Mouse (Mus musculus) lung, postnatal 0 days (tissue): ENCODE measurements around the gene S100a8.

ENCODE experiments used
- CTCF ChIP-seq: IDR thresholded peaks from 2 replicates; pipeline ENCODE4 v1.5.1; 2016; ENCODE audit warnings: antibody characterized with exemption, mild to moderate bottlenecking
- EP300 ChIP-seq: IDR thresholded peaks from 2 replicates; pipeline ENCODE4 v1.6.1; 2016; ENCODE audit warnings: antibody characterized with exemption, mild to moderate bottlenecking, control low read depth

DNA sequence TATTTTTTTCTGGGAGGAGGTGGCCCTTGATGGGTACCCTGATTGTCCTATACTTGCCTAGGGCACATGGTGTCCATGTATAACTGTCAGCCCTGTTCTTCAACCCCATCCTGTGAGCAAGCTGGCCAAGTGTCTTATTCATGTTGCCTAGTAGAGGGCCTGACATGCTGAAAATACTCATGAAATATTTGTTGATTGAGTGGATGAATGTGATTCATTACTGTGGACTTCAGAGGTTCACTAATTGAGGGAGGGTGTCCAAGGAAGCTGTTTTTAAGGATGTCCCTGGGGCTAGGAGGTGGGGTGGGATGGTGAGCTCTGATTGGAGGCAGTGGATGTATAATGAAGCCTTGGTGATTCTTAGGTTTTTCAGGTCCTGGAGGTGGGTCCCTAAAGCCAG lies 15.1 kb upstream of the S100a8 start, which contains the start of gene S100a7a:
- TF ChIP-seq CTCF (no peak), EP300 (no peak)
